Mouse (Mus musculus) heart, postnatal 14 days (tissue): Measurements from ENCODE around the gene Ppp1r10. TPM values are rescaled to one million over a fixed set of nuclear protein-coding genes. Genes with fewer than 3 reads are reported as not detected.
"Not testable (repeated sequence)": the region's sequence is repeated elsewhere in the genome, so short reads cannot be mapped to it uniquely, and the experiment has no call there.

Source experiments
- DNase-seq, 2 experiments: peaks; one replicate each; pipeline ENCODE4 v3.0.0; 2021 to 2022
- intact Hi-C: fragments of 180-260 bp; cut with DNase I; formaldehyde crosslinking; loops from one replicate; pipeline ENCODE4 v1.15.1; 2025
- total RNA-seq, 2 experiments: library from RNA; stranded (reverse); gene quantifications; 2 replicates each; pipeline ENCODE4 v1.2.3; 2021

Gene Ppp1r10
- total RNA-seq, 2 experiments from 2014 or later, result 43.4 to 49.0 TPM

GRCm38 (mm10) chr17:35921710-35922109, 5.5 kb downstream of the Ppp1r10 start:
- intact Hi-C loops, result no loop called here
- DNase-seq, result no peak

- DNase-seq, result no peak
- intact Hi-C loops, result no loop called here
Measured at GRCm38 (mm10) chr17:35922566-35922965, 6.3 kb downstream of the Ppp1r10 start.

- DNase-seq, result no peak
- intact Hi-C loops, result no loop called here
Measured at GRCm38 (mm10) chr17:35923281-35923680, 7.0 kb downstream of the Ppp1r10 start.

- DNase-seq, result no peak
- intact Hi-C loops, result no loop called here
Measured at GRCm38 (mm10) chr17:35927471-35927870, 11.2 kb downstream of the Ppp1r10 start.

GRCm38 (mm10) chr17:35929534-35929933, 13.3 kb downstream of the Ppp1r10 start:
- intact Hi-C loops, result no loop called here
- no peak for DNase-seq

GRCm38 (mm10) chr17:35930627-35931026, 14.4 kb downstream of the Ppp1r10 start:
- DNase-seq, result no peak
- intact Hi-C loops, result loop anchor here (10.0 kb wide), 2 partner anchors 134 to 264 kb away; partner anchors contain the start of gene H2-T3

- intact Hi-C loops, result loop anchor here (10.0 kb wide), 2 partner anchors 132 to 262 kb away; partner anchors contain the start of gene H2-T3
- no peak for DNase-seq
Measured at GRCm38 (mm10) chr17:35932608-35933007, 16.4 kb downstream of the Ppp1r10 start.

GRCm38 (mm10) chr17:35935763-35936162, 19.5 kb downstream of the Ppp1r10 start:
- DNase-seq, result not testable (repeated sequence)
- intact Hi-C loops, result loop anchor here (5.0 to 10.0 kb wide), 3 partner anchors 129 to 259 kb away; partner anchors contain the start of gene H2-T3

- intact Hi-C loops, result loop anchor here (1.0 to 10.0 kb wide), 4 partner anchors 55 to 257 kb away; partner anchors contain the start of gene H2-T3
- peak; percentile 44 to 52 for DNase-seq
Measured at GRCm38 (mm10) chr17:35937700-35938348, 21.6 kb downstream of the Ppp1r10 start.

- intact Hi-C loops, result loop anchor here (5.0 to 10.0 kb wide), 3 partner anchors 126 to 256 kb away; partner anchors contain the start of gene H2-T3
- no peak for DNase-seq
Measured at GRCm38 (mm10) chr17:35939108-35939507, 22.9 kb downstream of the Ppp1r10 start.

GRCm38 (mm10) chr17:35939941-35940340, 23.7 kb downstream of the Ppp1r10 start:
- DNase-seq, result no peak
- intact Hi-C loops, result loop anchor here (5.0 to 10.0 kb wide), 3 partner anchors 125 to 255 kb away; partner anchors contain the start of gene H2-T3

GRCm38 (mm10) chr17:35950946-35951345, 34.7 kb downstream of the Ppp1r10 start:
- DNase-seq, intact Hi-C loops: not testable (repeated sequence)

GRCm38 (mm10) chr17:35952559-35952958, 36.3 kb downstream of the Ppp1r10 start:
- DNase-seq, intact Hi-C loops: not testable (repeated sequence)

GRCm38 (mm10) chr17:35954665-35955064, 38.4 kb downstream of the Ppp1r10 start:
- no peak for DNase-seq
- intact Hi-C loops, result no loop called here

- no peak for DNase-seq
- intact Hi-C loops, result no loop called here
Measured at GRCm38 (mm10) chr17:35958533-35959223, 42.4 kb downstream of the Ppp1r10 start.

GRCm38 (mm10) chr17:35963279-35963678, 47.0 kb downstream of the Ppp1r10 start:
- no peak for DNase-seq

GRCm38 (mm10) chr17:35967621-35968020, 51.4 kb downstream of the Ppp1r10 start:
- no peak for DNase-seq
- intact Hi-C loops, result no loop called here

More at GRCm38 (mm10) chr17:35963279-35963678, 47.0 kb downstream of the Ppp1r10 start:
- intact Hi-C loops, result no loop called here

GRCm38 (mm10) chr17:35969418-35970389, 53.5 kb downstream of the Ppp1r10 start, which contains the start of gene Abcf1:
Gene Abcf1, minus strand, starts transcription at chr17:35969761.
- intact Hi-C loops, result loop anchor here (10.0 kb wide), 1 partner anchor 135 kb away; the partner anchor contains the start of gene Tubb5

GRCm38 (mm10) chr17:35972131-35972530, 55.9 kb downstream of the Ppp1r10 start:
- intact Hi-C loops, result loop anchor here (10.0 kb wide), 1 partner anchor 137 kb away; the partner anchor contains the start of gene Tubb5
- no peak for DNase-seq

More at GRCm38 (mm10) chr17:35969418-35970389, 53.5 kb downstream of the Ppp1r10 start, which contains the start of gene Abcf1:
- DNase-seq, result peak; percentile 99 to 100
